Mouse (Mus musculus): ENCODE data around the gene Dnajc17. TPM values are rescaled to one million over a fixed set of nuclear protein-coding genes. Genes with fewer than 3 reads are reported as not detected.

Gene Dnajc17
- polyA plus RNA-seq, 1 experiment from 2014 or later = 18.5 TPM

GRCm38 (mm10) chr2:119194140-119194539 lies 14.5 kb downstream of the Dnajc17 start:
- Histone ChIP-seq H3K4me1 (replicated peaks) (peaks cover 1% of the 10 kb centered on the region; the same call in 1 of the 2 replicates), H3K9me3 (no peaks in the 10 kb centered on the region), H3K9ac (no peak overlapping the region), H3K4me3 (replicated peaks) (no peak overlapping the region), H3K4me2 (replicated peaks) (no peak overlapping the region), H3K27ac (no peak overlapping the region), H3K27me3 (replicated peaks) (no peaks in the 10 kb centered on the region), H3K36me3 (no peaks in the 10 kb centered on the region)
- 87% methylated on average over 5 of the region's 5 CpGs for WGBS
- no peak for ATAC-seq

GRCm38 (mm10) chr2:119190969-119191368 lies 17.6 kb downstream of the Dnajc17 start:
- Histone ChIP-seq H3K4me2 (replicated peaks) (no peak overlapping the region), H3K27me3 (replicated peaks) (no peaks in the 10 kb centered on the region), H3K9ac (no peak overlapping the region), H3K4me1 (replicated peaks) (peaks cover 3% of the 10 kb centered on the region; the same call in 1 of the 2 replicates), H3K36me3 (no peaks in the 10 kb centered on the region), H3K4me3 (replicated peaks) (no peak overlapping the region), H3K27ac (no peak overlapping the region), H3K9me3 (no peaks in the 10 kb centered on the region)
- WGBS = 77% methylated on average over 5 of the region's 5 CpGs
- ATAC-seq = no peak

- H3K4me3 ChIP-seq (replicated peaks) = peak overlapping the region; percentile 32
- peak; percentile 94 for ATAC-seq
- H3K9ac ChIP-seq = peak overlapping the region; percentile 27; the same call in 1 of the 2 replicates
- H3K27ac ChIP-seq = no peak overlapping the region
- H3K4me2 ChIP-seq (replicated peaks) = peak overlapping the region; percentile 75
- H3K4me1 ChIP-seq (replicated peaks) = peaks cover 3% of the 10 kb centered on the region; the same call in 1 of the 2 replicates
- WGBS = 7% methylated on average over 15 of the region's 15 CpGs
- no peaks in the 10 kb centered on the region for H3K27me3 ChIP-seq (replicated peaks)
- 0 out of 2 replicates have a peak, but pooled peaks cover 8% of the 10 kb centered on the region for H3K36me3 ChIP-seq
- no peaks in the 10 kb centered on the region for H3K9me3 ChIP-seq
Measured at GRCm38 (mm10) chr2:119189029-119189710, 19.4 kb downstream of the Dnajc17 start.

GRCm38 (mm10) chr2:119182914-119183313 lies 25.7 kb downstream of the Dnajc17 start:
- H3K4me3 ChIP-seq (replicated peaks) = no peak overlapping the region
- H3K27me3 ChIP-seq (replicated peaks) = no peaks in the 10 kb centered on the region
- H3K9ac ChIP-seq = no peak overlapping the region
- H3K36me3 ChIP-seq = peaks cover 14% of the 10 kb centered on the region; the same call in 1 of the 2 replicates
- no peaks in the 10 kb centered on the region for H3K9me3 ChIP-seq
- H3K4me1 ChIP-seq (replicated peaks) = no peaks in the 10 kb centered on the region
- no peak for ATAC-seq
- H3K4me2 ChIP-seq (replicated peaks) = no peak overlapping the region
- H3K27ac ChIP-seq = no peak overlapping the region
- WGBS = 86% methylated on average over 7 of the region's 7 CpGs

- H3K4me1 ChIP-seq (replicated peaks) = peaks cover 19% of the 10 kb centered on the region
- H3K27me3 ChIP-seq (replicated peaks) = no peaks in the 10 kb centered on the region
- no peak for ATAC-seq
- peaks cover 3% of the 10 kb centered on the region; the same call in 1 of the 2 replicates for H3K36me3 ChIP-seq
- H3K9me3 ChIP-seq = no peaks in the 10 kb centered on the region
- H3K4me2 ChIP-seq (replicated peaks) = no peak overlapping the region
- 86% methylated on average over 5 of the region's 5 CpGs for WGBS
- H3K27ac ChIP-seq = no peak overlapping the region
- H3K9ac ChIP-seq = no peak overlapping the region
- no peak overlapping the region for H3K4me3 ChIP-seq (replicated peaks)
Measured at GRCm38 (mm10) chr2:119177384-119177939, 31.1 kb downstream of the Dnajc17 start.

GRCm38 (mm10) chr2:119176761-119177160 lies 31.8 kb downstream of the Dnajc17 start:
- no peaks in the 10 kb centered on the region for H3K27me3 ChIP-seq (replicated peaks)
- no peak overlapping the region for H3K9ac ChIP-seq
- H3K9me3 ChIP-seq = no peaks in the 10 kb centered on the region
- no peak overlapping the region for H3K4me3 ChIP-seq (replicated peaks)
- no peak overlapping the region for H3K4me2 ChIP-seq (replicated peaks)
- 47% methylated on average over 3 of the region's 3 CpGs for WGBS
- ATAC-seq = no peak
- H3K4me1 ChIP-seq (replicated peaks) = peaks cover 21% of the 10 kb centered on the region
- no peaks in the 10 kb centered on the region for H3K36me3 ChIP-seq
- no peak overlapping the region for H3K27ac ChIP-seq

GRCm38 (mm10) chr2:119175614-119176013 lies 33.0 kb downstream of the Dnajc17 start:
- Histone ChIP-seq H3K27me3 (replicated peaks) (no peaks in the 10 kb centered on the region), H3K9ac (no peak overlapping the region), H3K4me1 (replicated peaks) (peaks cover 21% of the 10 kb centered on the region), H3K36me3 (no peaks in the 10 kb centered on the region), H3K27ac (no peak overlapping the region), H3K4me2 (replicated peaks) (no peak overlapping the region), H3K9me3 (no peaks in the 10 kb centered on the region), H3K4me3 (replicated peaks) (no peak overlapping the region)
- WGBS = 59% methylated on average over 6 of the region's 6 CpGs
- ATAC-seq = no peak

- H3K27me3 ChIP-seq (replicated peaks) = no peaks in the 10 kb centered on the region
- H3K9me3 ChIP-seq = no peaks in the 10 kb centered on the region
- no peak overlapping the region for H3K4me3 ChIP-seq (replicated peaks)
- H3K4me2 ChIP-seq (replicated peaks) = no peak overlapping the region
- no peak overlapping the region for H3K9ac ChIP-seq
- H3K27ac ChIP-seq = no peak overlapping the region
- no peaks in the 10 kb centered on the region for H3K36me3 ChIP-seq
- H3K4me1 ChIP-seq (replicated peaks) = peaks cover 21% of the 10 kb centered on the region
- 67% methylated on average over 14 of the region's 14 CpGs for WGBS
- no peak for ATAC-seq
Measured at GRCm38 (mm10) chr2:119174866-119175265, 33.7 kb downstream of the Dnajc17 start.

GRCm38 (mm10) chr2:119173991-119174651 lies 34.5 kb downstream of the Dnajc17 start, which contains the start of gene Gm14137:
Gene Gm14137 (plus strand): TSS chr2:119174509.
- Histone ChIP-seq H3K4me2 (replicated peaks) (peak within 1 kb of the TSS; percentile 42; the same call in 1 of the 2 replicates), H3K27ac (peak within 1 kb of the TSS; percentile 5; the same call in 1 of the 2 replicates), H3K4me3 (replicated peaks) (no peak within 1 kb of the TSS), H3K36me3 (no peaks in the 10 kb centered on the region), H3K27me3 (replicated peaks) (no peaks in the 10 kb centered on the region), H3K4me1 (replicated peaks) (peaks cover 21% of the 10 kb centered on the region), H3K9me3 (no peaks in the 10 kb centered on the region), H3K9ac (no peak within 1 kb of the TSS)
- 59% methylated on average over 8 of the region's 8 CpGs for WGBS
- no peak for ATAC-seq

GRCm38 (mm10) chr2:119172862-119173576 lies 35.6 kb downstream of the Dnajc17 start:
- 11% methylated on average over 13 of the region's 13 CpGs for WGBS
- H3K27ac ChIP-seq = peak overlapping the region; percentile 5
- no peaks in the 10 kb centered on the region; the same call in 1 of the 2 replicates for H3K27me3 ChIP-seq (replicated peaks)
- peak; percentile 81 for ATAC-seq
- no peak overlapping the region for H3K4me3 ChIP-seq (replicated peaks)
- H3K4me1 ChIP-seq (replicated peaks) = peaks cover 24% of the 10 kb centered on the region
- H3K36me3 ChIP-seq = no peaks in the 10 kb centered on the region
- no peaks in the 10 kb centered on the region for H3K9me3 ChIP-seq
- peak overlapping the region; percentile 42 for H3K4me2 ChIP-seq (replicated peaks)
- no peak overlapping the region for H3K9ac ChIP-seq

- no peak for ATAC-seq
- H3K27ac ChIP-seq = 0 out of 2 replicates have a peak overlapping the region, but pooled peaks have one; percentile 3
- H3K4me1 ChIP-seq (replicated peaks) = peaks cover 27% of the 10 kb centered on the region
- 80% methylated on average over 7 of the region's 7 CpGs for WGBS
- peaks cover 4% of the 10 kb centered on the region; the same call in 1 of the 2 replicates for H3K27me3 ChIP-seq (replicated peaks)
- no peak overlapping the region for H3K4me3 ChIP-seq (replicated peaks)
- H3K9me3 ChIP-seq = no peaks in the 10 kb centered on the region
- peak overlapping the region; percentile 42; the same call in 1 of the 2 replicates for H3K4me2 ChIP-seq (replicated peaks)
- H3K36me3 ChIP-seq = no peaks in the 10 kb centered on the region
- no peak overlapping the region for H3K9ac ChIP-seq
Measured at GRCm38 (mm10) chr2:119172446-119172845, 36.1 kb downstream of the Dnajc17 start.

GRCm38 (mm10) chr2:119171574-119171973 lies 37.0 kb downstream of the Dnajc17 start:
- no peak overlapping the region for H3K4me3 ChIP-seq (replicated peaks)
- no peak overlapping the region for H3K9ac ChIP-seq
- no peaks in the 10 kb centered on the region for H3K36me3 ChIP-seq
- H3K27me3 ChIP-seq (replicated peaks) = peaks cover 4% of the 10 kb centered on the region; the same call in 1 of the 2 replicates
- no peak overlapping the region for H3K4me2 ChIP-seq (replicated peaks)
- ATAC-seq = no peak
- H3K9me3 ChIP-seq = no peaks in the 10 kb centered on the region
- no peak overlapping the region for H3K27ac ChIP-seq
- WGBS = 61% methylated on average over 8 of the region's 8 CpGs
- peaks cover 32% of the 10 kb centered on the region for H3K4me1 ChIP-seq (replicated peaks)
